Mouse (Mus musculus): ENCODE measurements around the gene Hoxd13. TPM values are rescaled to one million over a fixed set of nuclear protein-coding genes. Genes with fewer than 3 reads are reported as not detected.
A peak's percentile ranks its signal among the peaks of the same experiment; 100 is the strongest.

Gene Hoxd13
- not detected in 2 replicates for polyA plus RNA-seq (2015; fragmentation: Nextera tagmentation; extraction: Ambion mirVana)

DNA sequence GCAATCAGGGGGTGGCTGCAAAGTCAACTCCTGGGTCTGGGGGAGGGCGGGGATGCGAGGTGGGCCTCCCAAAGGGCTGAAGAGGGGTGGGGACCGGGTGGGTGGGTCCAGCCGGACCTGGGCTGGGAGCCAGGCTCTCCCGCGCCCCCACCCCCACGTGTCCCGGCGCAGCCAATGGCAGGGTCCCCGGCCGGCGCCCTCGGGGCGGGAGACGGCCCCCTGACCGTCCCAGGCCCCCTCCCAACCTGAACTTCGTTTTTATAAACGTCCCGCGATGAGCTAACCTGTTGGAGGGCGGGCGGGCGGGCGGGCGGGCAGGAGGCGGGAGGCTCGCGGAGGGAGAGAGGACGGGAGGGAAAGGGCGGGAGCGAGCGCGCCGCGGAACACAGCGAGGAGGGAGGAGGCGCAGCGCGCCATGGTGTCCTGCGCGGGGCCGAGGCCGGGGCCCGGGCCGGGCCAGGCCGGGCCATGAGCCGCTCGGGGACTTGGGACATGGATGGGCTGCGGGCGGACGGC, at the start of gene Hoxd13:
Gene Hoxd13, plus strand, starts transcription at position 469 of the 516 bp plus-strand sequence.
- peak; percentile 36; the same call in 1 of the 2 replicates for ATAC-seq

DNA sequence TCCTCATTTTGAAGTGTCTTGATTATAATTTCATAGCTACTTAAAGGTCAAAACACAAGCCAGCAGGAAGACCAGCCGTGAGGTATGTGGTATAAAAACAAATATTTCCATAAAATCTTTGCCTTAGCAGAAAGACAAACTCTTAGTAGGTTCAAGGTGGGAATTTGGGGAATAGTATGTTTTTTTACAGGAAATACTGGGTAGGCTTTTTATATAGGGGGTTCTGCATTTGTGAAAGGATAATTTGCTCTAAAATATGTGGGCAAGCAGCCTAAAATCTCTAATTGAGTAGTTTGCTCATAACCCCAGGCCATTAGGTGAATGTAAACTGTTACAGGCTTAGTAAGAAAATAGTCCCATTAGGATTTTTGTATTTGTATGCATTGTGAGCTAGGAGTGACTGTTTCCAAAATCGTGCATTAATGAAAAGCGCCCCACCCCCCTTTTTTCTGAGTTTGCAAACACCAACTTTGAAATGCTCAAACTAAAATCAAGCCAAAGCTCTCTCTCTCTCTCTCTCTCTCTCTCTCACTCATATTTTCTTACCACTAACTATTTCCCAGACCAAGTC, 48.3 kb upstream of the Hoxd13 start:
- Histone ChIP-seq H3K36me3 (ENCODE audit: control insufficient read depth, insufficient read depth) (no peaks in the 10 kb centered on the region), H3K4me2 (replicated peaks; ENCODE audit: low read depth) (no peak overlapping the region), H3K4me3 (ENCODE audit: low read depth, low read length) (no peak overlapping the region), H3K27me3 (replicated peaks; ENCODE audit: control insufficient read depth, insufficient read depth, low read length) (no peaks in the 10 kb centered on the region), H3K9me3 (ENCODE audit: control insufficient read depth) (no peaks in the 10 kb centered on the region), H3K27ac (ENCODE audit: low read depth, low read length) (no peak overlapping the region), H3K9ac (ENCODE audit: low read depth, low read length) (no peak overlapping the region), H3K4me1 (replicated peaks; ENCODE audit: control insufficient read depth, insufficient read depth, low read length) (no peaks in the 10 kb centered on the region)
- 85% methylated on average over 3 of the region's 3 CpGs for WGBS
- TF ChIP-seq CTCF (IDR thresholded peaks at IDR 0.05; ENCODE audit: low read depth): no peak
- ATAC-seq: no peak

More for the DNA sequence above, at the start of gene Hoxd13:
- Histone ChIP-seq H3K4me2 (replicated peaks; ENCODE audit: low read depth) (peak within 1 kb of the TSS; percentile 71), H3K9me3 (ENCODE audit: control insufficient read depth) (no peaks in the 10 kb centered on the region), H3K27ac (ENCODE audit: low read depth, low read length) (no peak within 1 kb of the TSS), H3K27me3 (replicated peaks; ENCODE audit: control insufficient read depth, insufficient read depth, low read length) (peaks cover 96% of the 10 kb centered on the region), H3K9ac (ENCODE audit: low read depth, low read length) (no peak within 1 kb of the TSS), H3K4me1 (replicated peaks; ENCODE audit: control insufficient read depth, insufficient read depth, low read length) (0 out of 2 replicates have a peak, but pooled peaks cover 3% of the 10 kb centered on the region), H3K36me3 (ENCODE audit: control insufficient read depth, insufficient read depth) (no peaks in the 10 kb centered on the region), H3K4me3 (ENCODE audit: low read depth, low read length) (peak within 1 kb of the TSS; percentile 42)
- WGBS: under 1% methylated on average over 31 of the region's 51 CpGs
- TF ChIP-seq CTCF (IDR thresholded peaks at IDR 0.05; ENCODE audit: low read depth): no peak

DNA sequence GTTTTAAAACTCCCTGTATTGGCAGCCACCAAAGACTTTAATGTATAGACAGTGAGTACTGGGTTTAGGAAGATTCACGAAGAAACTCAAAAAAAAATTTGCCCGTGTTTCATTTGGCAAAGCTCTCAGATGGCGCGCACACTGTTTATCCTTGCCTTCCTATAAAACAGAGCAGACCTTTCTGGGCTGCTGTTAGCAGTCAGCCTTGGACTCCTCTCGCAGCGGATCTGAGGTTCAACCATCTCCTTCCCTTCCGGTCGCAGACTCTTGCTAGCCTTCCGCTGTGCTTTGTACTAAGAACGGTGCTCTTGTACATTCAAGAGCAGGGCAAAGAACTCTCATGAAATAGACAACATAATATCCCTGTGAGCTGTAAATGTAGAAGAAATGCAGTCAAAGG, 47.7 kb upstream of the Hoxd13 start:
- Histone ChIP-seq H3K4me3 (ENCODE audit: low read depth, low read length) (no peak overlapping the region), H3K9ac (ENCODE audit: low read depth, low read length) (no peak overlapping the region), H3K9me3 (ENCODE audit: control insufficient read depth) (no peaks in the 10 kb centered on the region), H3K27me3 (replicated peaks; ENCODE audit: control insufficient read depth, insufficient read depth, low read length) (no peaks in the 10 kb centered on the region), H3K36me3 (ENCODE audit: control insufficient read depth, insufficient read depth) (no peaks in the 10 kb centered on the region), H3K4me1 (replicated peaks; ENCODE audit: control insufficient read depth, insufficient read depth, low read length) (no peaks in the 10 kb centered on the region), H3K4me2 (replicated peaks; ENCODE audit: low read depth) (no peak overlapping the region), H3K27ac (ENCODE audit: low read depth, low read length) (no peak overlapping the region)
- no peak for ATAC-seq
- 74% methylated on average over 10 of the region's 10 CpGs for WGBS
- no peak for TF ChIP-seq CTCF (IDR thresholded peaks at IDR 0.05; ENCODE audit: low read depth)

DNA sequence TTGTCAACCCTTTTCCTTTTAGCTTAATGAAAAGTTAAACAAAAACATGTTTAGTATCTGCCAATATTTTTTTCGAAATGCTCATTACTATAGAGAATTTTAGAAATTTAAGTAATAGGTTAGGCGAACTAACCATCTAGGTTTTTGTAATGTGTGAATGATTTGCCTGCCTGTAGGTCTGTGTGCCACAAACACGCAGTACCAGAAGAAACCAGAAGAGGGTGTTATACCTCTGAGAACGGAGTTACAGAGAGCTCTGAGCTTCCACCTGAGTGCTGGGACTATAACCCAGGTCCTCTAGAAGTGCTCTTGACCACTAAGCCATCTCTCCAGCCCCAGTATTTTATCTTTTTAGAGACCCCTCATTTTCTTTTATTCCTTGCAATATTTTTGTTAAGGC, 32.7 kb upstream of the Hoxd13 start:
- no peaks in the 10 kb centered on the region for H3K36me3 ChIP-seq (ENCODE audit: control insufficient read depth, insufficient read depth)
- no peak for TF ChIP-seq CTCF (IDR thresholded peaks at IDR 0.05; ENCODE audit: low read depth)
- H3K4me1 ChIP-seq (replicated peaks; ENCODE audit: control insufficient read depth, insufficient read depth, low read length): no peaks in the 10 kb centered on the region
- no peaks in the 10 kb centered on the region for H3K27me3 ChIP-seq (replicated peaks; ENCODE audit: control insufficient read depth, insufficient read depth, low read length)
- H3K27ac ChIP-seq (ENCODE audit: low read depth, low read length): no peak overlapping the region
- ATAC-seq: no peak
- H3K4me3 ChIP-seq (ENCODE audit: low read depth, low read length): no peak overlapping the region
- no peak overlapping the region for H3K9ac ChIP-seq (ENCODE audit: low read depth, low read length)
- H3K9me3 ChIP-seq (ENCODE audit: control insufficient read depth): no peaks in the 10 kb centered on the region
- H3K4me2 ChIP-seq (replicated peaks; ENCODE audit: low read depth): no peak overlapping the region
- 68% methylated on average over 4 of the region's 4 CpGs for WGBS

DNA sequence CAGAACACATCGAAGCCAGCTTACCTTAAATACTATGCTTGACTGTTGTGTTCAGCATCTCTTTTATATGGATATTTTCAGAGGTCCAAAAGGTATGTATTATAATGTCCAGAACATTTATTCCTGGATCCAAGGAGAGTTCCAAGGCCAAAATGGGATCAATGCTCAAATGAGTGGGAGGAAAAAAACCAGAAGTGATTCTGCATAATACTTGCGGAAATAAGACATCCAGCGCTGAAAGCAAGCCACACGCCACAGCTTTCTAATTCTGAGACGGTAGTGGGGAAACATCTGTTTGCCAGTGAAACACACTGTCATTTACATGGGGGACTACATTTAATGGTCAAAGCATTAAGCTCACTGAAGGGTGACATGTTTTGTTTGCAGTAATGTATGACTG, 25.7 kb upstream of the Hoxd13 start:
- Histone ChIP-seq H3K27ac (ENCODE audit: low read depth, low read length) (no peak overlapping the region), H3K36me3 (ENCODE audit: control insufficient read depth, insufficient read depth) (no peaks in the 10 kb centered on the region), H3K27me3 (replicated peaks; ENCODE audit: control insufficient read depth, insufficient read depth, low read length) (peaks cover 28% of the 10 kb centered on the region), H3K4me3 (ENCODE audit: low read depth, low read length) (no peak overlapping the region), H3K9me3 (ENCODE audit: control insufficient read depth) (no peaks in the 10 kb centered on the region), H3K4me1 (replicated peaks; ENCODE audit: control insufficient read depth, insufficient read depth, low read length) (no peaks in the 10 kb centered on the region), H3K4me2 (replicated peaks; ENCODE audit: low read depth) (no peak overlapping the region), H3K9ac (ENCODE audit: low read depth, low read length) (no peak overlapping the region)
- WGBS: 74% methylated on average over 5 of the region's 5 CpGs
- no peak for TF ChIP-seq CTCF (IDR thresholded peaks at IDR 0.05; ENCODE audit: low read depth)
- no peak for ATAC-seq

DNA sequence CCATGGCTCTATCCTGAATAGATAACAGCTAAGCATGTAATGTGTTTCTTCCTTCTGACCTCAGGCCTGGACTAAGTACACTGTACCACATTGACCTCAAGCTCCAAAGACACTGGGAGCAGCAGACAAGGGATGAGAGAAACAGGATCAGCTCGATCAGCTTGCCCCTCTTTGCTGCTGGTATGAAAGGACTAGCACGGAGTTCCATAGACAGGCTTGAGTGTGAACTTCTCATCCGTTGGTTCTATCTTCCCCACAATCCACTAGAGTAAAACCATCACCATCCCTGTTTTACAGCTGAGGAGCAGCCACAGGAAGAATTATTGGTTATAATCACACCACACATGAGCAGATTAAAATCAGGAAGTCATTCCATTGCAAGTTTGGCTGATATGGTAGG, 22.5 kb upstream of the Hoxd13 start:
- TF ChIP-seq CTCF (IDR thresholded peaks at IDR 0.05; ENCODE audit: low read depth): no peak
- Histone ChIP-seq H3K9ac (ENCODE audit: low read depth, low read length) (no peak overlapping the region), H3K36me3 (ENCODE audit: control insufficient read depth, insufficient read depth) (no peaks in the 10 kb centered on the region), H3K27me3 (replicated peaks; ENCODE audit: control insufficient read depth, insufficient read depth, low read length) (peaks cover 60% of the 10 kb centered on the region), H3K4me1 (replicated peaks; ENCODE audit: control insufficient read depth, insufficient read depth, low read length) (no peaks in the 10 kb centered on the region), H3K9me3 (ENCODE audit: control insufficient read depth) (no peaks in the 10 kb centered on the region), H3K27ac (ENCODE audit: low read depth, low read length) (no peak overlapping the region), H3K4me2 (replicated peaks; ENCODE audit: low read depth) (no peak overlapping the region), H3K4me3 (ENCODE audit: low read depth, low read length) (no peak overlapping the region)
- 87% methylated on average over 3 of the region's 3 CpGs for WGBS
- ATAC-seq: no peak
